Mouse (Mus musculus) gastrocnemius, adult 18-20 months (tissue): ENCODE measurements around the gene Vav2. TPM values are rescaled to one million over a fixed set of nuclear protein-coding genes. Genes with fewer than 3 reads are reported as not detected.

Experiments used
- DNase-seq: peaks from one replicate; pipeline ENCODE4 v3.0.0; 2021; ENCODE audit warnings: low spot score
- total RNA-seq, 2 experiments: library from RNA; stranded (reverse); gene quantifications; 2 replicates each; pipeline ENCODE4 v1.2.3; 2021

Gene Vav2
- total RNA-seq, 2 experiments from 2014 or later, result 1.9 to 3.1 TPM

GRCm38 (mm10) chr2:27321431-27321875 is 105.4 kb downstream of the Vav2 start:
- DNase-seq, result no peak

GRCm38 (mm10) chr2:27320820-27321219 is 106.0 kb downstream of the Vav2 start:
- DNase-seq, result no peak

DNA sequence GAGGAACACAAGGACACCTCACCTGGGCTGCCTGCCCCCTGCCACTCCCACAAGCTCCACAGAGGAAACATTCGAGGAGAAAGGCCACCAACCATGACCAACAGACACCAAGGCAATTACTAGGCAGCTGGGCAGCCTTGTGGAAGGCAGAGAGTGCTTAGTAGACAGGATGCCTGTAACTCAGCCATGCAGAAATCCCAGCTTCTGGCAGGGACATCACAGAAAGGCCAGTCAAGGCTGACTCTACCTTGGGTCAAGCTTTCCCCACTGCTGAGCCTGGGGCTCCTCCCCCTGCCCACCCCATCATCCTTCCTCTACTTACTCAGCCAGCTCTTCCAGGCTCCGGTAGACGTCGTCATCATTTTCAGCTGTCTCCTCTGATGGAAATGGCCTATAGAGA is 108.2 kb downstream of the Vav2 start:
- no peak for DNase-seq

DNA sequence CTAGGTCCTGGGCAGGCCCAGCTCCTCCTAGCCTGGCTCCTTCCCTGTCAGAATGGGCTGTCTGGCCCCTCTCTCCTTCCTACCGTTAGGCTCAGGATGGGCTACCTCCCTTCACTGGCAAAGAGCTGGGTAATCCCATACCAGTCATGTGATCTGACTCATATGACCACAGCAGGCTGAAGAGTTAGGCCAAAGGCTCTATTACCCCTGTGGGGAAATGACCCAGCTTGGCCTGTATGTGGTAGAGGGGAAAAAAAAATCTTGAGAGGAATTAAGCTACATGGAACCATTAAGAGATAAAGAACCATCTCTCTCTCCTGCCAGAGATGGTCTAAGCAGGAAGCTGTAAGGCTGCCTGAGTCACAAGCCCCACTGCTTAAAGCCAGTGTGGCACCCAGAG is 108.6 kb downstream of the Vav2 start:
- no peak for DNase-seq

DNA sequence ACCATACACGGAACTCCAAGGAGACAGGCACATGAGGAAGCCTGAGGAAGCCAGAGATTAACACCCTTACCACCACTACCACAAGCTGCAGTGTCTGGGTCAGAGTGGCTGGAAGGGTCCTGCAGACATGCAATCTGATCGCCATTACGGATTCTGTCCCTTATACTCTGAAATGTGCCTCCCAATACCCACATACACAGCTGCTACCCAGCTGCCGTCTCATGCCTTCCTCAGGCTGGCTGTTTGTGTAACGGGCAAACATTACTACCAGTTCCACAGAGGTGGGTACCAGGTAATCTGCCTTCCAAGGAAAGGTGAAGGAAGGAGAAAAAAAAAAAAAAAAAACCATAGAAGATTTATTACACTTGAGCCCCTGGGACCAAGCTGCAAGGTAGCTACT is 110.7 kb downstream of the Vav2 start:
- DNase-seq, result no peak

DNA sequence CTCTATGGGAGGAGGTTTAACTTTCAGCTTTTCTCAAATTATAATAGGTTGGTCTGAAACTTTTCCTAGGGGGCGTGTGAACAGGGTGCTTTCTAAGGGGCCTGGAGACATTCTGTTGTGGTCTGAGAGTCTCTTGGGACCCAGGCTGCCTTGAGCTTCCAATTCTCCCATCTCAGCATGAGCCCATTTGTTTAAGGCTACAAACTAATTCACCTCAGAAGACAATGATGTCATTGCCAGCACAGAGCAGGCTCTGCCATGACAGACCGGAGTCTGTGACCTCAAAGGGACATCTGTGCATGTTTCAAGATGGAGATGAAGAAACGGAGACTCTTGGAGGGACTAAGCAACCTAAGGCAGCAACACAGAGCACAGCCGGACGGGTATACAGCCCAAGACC is 112.6 kb downstream of the Vav2 start:
- DNase-seq, result no peak

DNA sequence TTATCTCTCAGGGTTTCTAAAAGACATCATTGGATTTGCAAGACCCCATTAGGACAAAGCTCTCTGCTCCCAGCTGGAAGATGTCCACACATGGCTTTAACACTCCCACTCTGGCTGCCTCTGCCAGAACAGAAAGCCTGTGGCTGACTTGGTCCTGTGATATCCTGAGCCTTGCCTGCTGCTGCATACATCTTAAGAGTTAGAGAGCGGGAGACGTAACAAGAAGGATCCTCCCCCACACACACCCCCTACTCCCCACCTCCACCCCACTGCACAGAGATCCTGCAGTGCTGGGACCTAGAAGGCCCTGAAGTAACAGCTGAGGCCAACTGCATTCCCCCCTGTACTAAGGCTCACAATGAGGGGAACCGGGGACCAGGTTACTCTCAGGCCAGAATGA is 114.3 kb downstream of the Vav2 start:
- no peak for DNase-seq

DNA sequence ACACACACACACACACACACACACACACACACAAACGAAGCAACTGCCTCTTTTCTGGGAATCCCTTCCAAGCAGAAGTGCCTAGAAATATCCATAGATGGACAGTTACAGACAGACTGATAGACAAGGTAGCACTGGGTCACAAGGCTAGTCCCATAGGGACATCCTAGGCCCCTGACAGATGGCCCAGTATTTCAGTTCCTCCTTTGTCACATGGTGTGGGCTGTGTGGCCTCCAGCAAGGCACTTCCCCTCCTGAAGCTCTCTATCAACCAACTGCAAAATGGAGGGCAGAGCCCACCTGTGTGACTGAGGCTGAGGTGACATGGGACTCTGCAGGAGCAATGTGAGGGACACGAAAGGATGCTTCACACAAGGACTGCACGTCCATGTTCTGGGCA is 115.2 kb downstream of the Vav2 start:
- DNase-seq, result no peak

DNA sequence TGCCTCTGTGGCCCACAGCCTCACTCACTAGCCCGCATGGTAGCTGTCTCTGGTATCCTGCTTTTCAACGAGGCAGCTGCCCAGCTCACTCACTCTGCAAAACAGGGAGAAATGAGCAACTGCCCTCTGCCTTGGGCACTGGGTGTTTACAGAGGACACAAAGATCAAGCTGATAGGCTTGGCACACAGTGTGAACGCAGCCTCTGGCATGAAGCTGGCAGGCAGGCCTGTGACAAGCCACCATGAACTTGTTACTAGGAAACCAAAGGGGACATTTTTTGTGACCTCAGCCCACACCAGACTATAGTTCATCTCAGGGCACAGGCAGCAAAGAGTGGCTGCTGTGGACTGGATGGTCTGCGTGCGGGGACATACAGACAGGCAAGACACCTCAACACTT is 115.9 kb downstream of the Vav2 start:
- no peak for DNase-seq

GRCm38 (mm10) chr2:27310221-27310620 is 116.6 kb downstream of the Vav2 start:
- DNase-seq, result no peak

GRCm38 (mm10) chr2:27306628-27307027 is 120.2 kb downstream of the Vav2 start:
- DNase-seq, result no peak

GRCm38 (mm10) chr2:27304741-27305140 is 122.1 kb downstream of the Vav2 start:
- no peak for DNase-seq

DNA sequence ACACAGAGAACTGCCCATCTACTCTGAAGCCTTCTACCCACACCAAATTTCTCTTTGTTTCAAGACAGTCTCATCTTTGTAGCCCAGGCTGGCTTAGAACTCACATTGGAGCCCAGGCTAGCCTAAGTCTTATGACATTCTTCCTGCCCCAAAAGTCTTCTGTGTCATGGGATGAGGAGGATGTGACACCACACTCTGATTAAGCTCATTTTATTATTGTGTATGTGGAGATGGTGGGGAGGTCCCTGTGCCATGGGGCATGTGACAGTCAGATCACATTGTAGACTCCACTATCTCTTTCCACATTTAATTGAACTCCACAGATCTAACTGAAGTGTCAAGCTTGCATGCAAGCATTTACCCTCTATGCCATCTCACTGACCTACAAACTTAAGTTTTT is 122.8 kb downstream of the Vav2 start:
- no peak for DNase-seq

DNA sequence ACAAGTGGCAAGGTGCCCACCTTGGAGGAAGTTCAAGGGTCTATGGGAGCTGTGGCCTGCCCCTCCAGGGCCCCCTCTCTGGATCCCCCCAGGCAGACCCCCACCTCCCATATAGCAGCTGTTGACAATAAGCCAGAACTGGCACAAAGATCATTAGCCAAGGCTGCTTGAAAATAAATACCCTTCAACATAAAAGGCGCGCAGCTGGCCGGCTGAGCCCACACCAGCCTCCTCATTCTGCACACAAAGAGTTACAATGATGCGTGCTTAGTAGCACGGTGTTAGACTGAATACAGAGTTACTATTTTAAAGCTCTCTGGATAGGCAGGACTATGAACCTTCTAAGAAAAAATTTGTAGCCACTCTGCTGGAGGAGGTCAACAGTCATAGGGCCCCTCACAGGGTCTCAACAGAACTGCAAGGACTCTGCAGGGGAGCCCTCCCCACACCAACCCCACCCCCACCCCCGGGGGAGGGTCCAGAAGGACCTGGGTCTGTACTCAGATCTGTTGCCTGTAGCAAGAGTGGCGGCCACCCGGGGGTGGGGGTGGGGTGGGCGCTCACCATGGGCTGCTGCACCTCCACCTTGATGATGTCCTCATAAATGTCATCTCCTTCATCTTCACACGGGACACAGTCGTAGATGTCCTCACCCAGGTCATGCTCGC is 125.3 kb downstream of the Vav2 start:
- DNase-seq, result no peak

DNA sequence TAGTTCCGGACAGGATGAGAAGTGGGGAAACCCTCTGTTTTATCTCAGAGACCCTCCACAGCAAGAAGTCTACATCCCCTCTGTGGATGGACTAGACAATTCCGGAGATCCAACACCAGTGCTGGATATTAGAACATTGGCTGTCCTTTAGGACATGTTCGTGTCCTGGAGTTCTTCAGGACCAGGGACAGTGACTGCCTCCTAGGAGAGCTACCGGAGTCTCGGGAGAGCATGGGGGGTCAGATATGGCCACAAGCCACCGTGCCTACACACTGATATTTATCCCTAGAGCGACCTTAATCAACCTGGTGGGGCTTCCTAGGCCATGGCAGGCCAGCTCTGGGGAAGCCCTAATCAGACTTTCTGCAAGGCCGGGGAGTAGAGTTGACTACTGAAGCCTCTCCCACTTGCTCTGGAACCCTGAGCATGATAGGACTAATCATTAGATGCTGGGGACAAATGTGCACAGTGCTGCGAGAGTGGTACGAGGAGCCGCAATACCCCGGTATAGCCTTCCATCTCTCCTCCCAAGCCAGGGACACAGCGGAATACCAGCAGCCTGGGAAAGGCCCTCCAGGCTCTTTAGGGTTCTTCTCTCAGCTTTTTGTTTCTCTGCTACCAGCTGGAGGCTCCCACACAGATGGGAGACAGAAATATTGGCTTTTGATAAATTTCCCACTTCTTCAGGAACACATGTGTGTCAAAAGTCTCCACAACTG is 125.9 kb downstream of the Vav2 start:
- no peak for DNase-seq

DNA sequence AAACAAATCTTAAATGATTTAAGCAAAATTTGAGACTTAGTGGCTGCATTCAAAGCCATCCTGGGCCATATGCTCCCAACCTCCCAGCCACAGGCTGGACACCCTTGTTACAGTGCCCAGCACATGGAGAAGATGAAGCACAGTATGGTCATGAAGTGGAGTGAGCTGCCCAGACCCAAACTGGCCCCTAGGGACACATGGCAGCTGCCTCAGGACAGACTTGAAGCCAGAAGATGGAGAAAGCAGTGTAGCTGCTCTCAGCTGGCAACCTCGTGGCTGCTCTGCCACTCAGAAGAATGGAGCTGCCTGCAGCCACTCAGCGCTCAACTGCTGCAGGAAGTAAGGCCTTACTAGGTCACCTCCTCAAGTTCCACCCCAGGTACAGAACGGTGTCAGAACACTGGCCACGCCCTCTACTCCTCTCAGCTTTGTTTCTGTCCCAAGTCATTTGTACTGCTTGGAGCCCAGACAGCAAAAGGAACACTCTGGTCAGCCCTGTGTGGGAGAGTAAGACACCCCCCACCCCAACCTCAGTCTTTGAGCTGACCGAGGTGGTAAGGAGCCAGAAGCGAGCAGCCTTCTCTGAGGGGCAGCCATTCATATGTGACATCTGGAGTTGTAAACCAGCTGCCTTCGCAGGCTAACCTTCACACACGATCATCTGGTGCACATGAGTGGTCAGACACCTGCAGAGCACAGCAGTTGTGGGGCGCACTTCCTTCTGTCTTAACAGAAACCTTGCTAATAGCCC is 130.0 kb downstream of the Vav2 start:
- DNase-seq, result no peak

DNA sequence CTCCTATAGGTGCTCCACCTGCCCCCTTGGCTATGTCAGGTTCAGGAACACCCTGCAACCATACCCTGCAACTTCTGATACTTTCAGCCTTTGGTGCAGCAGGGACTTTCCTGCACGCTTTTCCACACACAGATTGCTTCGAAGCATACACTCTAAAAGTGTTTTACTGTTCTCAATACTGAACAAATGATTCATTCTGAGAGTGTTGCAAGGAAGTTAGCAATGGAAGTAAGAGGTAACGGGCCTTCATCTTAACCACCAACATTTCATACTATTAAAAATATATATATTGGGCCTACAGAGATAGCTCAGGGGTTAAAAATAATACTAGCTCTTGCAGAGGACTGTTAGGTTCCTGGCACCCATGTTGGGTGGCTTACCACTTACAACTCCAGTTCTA is 132.1 kb downstream of the Vav2 start:
- no peak for DNase-seq

GRCm38 (mm10) chr2:27289019-27289418 is 137.8 kb downstream of the Vav2 start:
- DNase-seq, result peak; percentile 84

GRCm38 (mm10) chr2:27286971-27287710 is 139.7 kb downstream of the Vav2 start:
- DNase-seq, result no peak

DNA sequence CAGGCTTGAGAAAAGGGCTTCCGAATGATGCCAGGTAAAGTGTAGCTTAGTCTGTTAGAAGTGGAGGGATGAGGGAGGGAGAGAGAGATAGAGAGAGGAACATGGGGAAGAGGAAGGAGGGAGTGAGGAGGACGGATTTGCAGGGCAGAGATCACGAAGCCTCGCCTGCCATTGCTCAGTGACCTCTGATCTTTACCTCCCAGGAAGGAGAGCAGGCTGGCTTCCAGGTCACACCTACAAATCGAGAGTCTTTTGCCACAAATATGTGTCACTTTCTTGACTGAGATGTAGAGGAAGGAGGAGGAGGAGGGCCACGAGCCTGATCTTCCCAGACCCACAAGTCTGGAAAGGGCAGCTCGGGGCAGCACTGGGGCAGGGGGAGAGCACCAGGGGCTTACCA is 142.4 kb downstream of the Vav2 start:
- DNase-seq, result no peak

DNA sequence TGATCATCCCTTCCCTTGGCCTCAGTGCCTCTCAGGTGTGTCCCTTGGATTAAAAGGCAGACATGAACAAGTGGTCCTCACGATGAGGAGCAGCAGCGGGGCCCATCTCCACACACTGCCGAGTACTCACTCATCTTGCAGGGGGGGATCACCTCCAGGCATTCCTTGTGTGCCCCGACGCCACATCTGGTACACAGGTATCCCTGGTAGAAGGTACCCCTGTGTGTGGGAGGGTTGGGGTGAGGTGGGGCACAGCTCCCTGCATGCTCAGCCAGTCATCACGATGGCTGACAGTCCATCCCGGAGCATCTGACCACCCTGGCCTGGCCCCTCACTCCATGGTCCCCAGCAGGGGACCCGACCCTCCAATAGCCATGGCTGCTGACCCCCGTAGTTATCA is 145.1 kb downstream of the Vav2 start:
- no peak for DNase-seq
